Mouse (Mus musculus): ENCODE data around the gene Cic.
"Not testable (repeated sequence)": the region's sequence is repeated elsewhere in the genome, so short reads cannot be mapped to it uniquely, and the experiment has no call there.

Cic gene

GRCm38 (mm10) chr7:25303003-25303684, 35.6 kb downstream of the Cic start:
- no peak for DNase-seq (ENCODE audit: low read depth in 1 of 2, low spot score in 2 of 2)

GRCm38 (mm10) chr7:25303685-25304006, 36.1 kb downstream of the Cic start:
- no peak for DNase-seq (ENCODE audit: low read depth in 1 of 2, low spot score in 2 of 2)

DNA sequence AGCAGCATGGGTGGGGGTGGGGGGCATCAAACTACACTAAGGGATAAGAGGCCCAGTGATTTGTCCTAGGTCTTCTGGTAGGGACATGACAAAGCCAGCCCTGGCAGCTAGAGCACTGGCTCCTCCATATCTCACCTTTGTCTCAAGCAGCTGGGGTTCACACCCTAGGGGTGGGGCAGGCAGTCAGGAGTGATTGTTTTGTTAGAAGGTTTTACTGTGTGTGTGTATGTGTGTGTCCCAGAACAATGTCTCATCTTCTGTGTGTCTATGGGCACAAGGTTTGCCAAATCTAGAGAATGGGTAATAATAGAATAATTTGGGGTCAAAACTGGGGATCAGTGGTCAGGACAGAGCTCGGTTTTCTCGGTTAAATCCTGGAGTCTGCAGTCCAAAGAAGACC, 38.0 kb downstream of the Cic start:
- no peak for DNase-seq (ENCODE audit: low read depth in 1 of 2, low spot score in 2 of 2)

- no peak for DNase-seq (ENCODE audit: low read depth in 1 of 2, low spot score in 2 of 2)
Observed at GRCm38 (mm10) chr7:25305956-25306613, 38.6 kb downstream of the Cic start, which contains the start of gene Tmem145. Gene Tmem145 (plus strand): TSS chr7:25306106.

DNA sequence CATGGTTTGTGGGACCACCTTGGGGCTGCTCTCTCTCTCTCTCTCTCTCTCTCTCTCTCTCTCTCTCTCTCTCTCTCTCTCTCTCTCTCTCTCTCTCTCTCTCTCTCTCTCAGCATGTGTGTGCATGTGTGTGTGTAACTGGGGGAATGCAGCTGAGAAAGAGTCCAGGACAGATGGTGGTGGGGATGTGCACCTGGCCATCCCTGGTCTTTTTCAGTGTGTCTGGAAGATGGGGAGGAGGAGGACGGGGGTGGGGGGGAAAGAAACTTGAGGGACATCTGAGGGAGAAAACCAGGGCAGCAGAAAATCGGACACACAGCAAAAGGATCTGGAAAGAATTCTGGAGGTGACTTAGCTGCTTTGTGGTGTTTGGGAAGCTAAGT, 39.1 kb downstream of the Cic start:
- DNase-seq (ENCODE audit: low read depth in 1 of 2, low spot score in 2 of 2) = no peak

DNA sequence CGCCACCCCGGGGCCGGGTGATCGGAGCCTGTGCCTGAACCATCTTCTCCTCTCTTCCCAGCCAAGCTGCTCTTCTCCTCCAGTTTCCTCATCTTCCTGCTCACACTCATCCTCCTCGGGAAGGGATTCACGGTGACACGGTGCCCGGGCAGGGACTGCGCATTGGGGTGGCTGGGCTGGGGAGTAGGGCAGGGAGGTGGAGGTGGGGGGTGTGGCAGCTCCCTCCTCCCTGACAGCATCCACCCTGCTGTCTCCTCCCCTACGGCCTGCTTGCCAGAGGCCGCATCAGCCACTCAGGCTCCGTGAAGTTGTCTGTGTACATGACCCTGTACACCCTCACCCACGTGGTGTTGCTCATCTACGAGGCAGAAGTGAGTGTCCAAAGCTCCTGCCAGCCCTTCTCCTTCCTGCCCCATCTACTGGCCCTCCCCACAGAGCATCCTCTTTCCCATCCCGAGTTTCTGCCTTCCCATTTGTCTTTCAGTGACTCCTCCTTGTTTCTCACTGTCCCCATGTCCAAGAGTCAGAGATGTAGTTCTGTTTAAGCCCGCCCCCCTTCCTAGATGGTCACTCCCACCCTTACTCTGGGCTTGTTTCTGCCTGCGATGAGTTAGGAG, 41.3 kb downstream of the Cic start:
- no peak for DNase-seq (ENCODE audit: low read depth in 1 of 2, low spot score in 2 of 2)

DNA sequence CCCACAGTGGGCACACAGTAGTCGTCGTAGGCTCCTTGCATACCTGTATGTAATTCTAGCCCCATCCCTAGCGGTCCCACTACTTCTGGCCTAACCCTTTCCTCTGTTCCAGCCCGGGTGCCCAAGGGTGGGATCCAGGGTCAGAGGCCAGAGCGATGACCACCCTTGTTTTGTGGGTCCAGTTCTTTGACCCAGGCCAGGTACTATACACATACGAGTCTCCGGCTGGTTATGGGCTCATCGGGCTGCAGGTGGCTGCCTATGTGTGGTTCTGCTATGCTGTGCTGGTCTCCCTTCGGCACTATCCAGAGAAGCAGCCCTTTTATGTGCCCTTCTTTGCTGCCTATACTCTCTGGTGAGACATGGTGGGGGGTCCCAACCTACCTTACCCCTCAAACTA, 41.9 kb downstream of the Cic start:
- no peak for DNase-seq (ENCODE audit: low read depth in 1 of 2, low spot score in 2 of 2)

GRCm38 (mm10) chr7:25311193-25311592, 43.7 kb downstream of the Cic start:
- no peak for DNase-seq (ENCODE audit: low read depth in 1 of 2, low spot score in 2 of 2)

GRCm38 (mm10) chr7:25313325-25313724, 45.8 kb downstream of the Cic start:
- no peak for DNase-seq (ENCODE audit: low read depth in 1 of 2, low spot score in 2 of 2)

DNA sequence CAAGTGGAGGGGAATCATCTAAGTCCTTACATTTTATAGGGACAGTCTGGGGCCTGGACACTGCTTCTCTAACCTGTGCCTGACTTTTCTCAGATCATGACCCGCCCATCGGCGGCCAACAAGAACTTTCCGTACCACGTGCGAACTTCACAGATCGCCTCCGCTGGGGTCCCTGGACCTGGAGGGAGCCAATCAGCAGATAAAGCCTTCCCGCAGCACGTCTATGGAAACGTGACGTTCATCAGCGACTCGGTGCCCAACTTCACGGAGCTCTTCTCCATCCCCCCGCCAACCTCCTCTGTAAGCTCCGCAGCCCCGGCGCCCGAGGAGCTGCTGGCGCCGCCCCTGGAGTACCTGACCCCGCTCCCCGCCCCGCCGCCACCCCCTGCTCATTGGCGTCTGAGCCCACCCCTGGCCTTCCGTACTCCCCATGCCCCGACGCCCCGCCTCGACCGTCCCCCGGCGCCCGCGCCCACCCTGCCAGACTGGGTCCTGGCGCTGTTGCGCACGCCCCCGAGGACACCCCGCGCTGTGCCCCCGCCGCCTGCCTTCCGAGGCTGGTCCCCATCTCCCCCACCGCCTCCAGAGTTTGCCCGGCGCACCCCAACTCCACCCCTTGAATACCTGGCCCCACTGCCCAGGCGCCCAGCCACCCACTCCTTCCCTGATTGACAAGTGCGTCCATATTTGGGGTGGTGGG, 47.3 kb downstream of the Cic start:
- DNase-seq (ENCODE audit: low read depth in 1 of 2, low spot score in 2 of 2) = no peak

GRCm38 (mm10) chr7:25315306-25316041, 48.0 kb downstream of the Cic start:
- DNase-seq (ENCODE audit: low read depth in 1 of 2, low spot score in 2 of 2) = no peak

DNA sequence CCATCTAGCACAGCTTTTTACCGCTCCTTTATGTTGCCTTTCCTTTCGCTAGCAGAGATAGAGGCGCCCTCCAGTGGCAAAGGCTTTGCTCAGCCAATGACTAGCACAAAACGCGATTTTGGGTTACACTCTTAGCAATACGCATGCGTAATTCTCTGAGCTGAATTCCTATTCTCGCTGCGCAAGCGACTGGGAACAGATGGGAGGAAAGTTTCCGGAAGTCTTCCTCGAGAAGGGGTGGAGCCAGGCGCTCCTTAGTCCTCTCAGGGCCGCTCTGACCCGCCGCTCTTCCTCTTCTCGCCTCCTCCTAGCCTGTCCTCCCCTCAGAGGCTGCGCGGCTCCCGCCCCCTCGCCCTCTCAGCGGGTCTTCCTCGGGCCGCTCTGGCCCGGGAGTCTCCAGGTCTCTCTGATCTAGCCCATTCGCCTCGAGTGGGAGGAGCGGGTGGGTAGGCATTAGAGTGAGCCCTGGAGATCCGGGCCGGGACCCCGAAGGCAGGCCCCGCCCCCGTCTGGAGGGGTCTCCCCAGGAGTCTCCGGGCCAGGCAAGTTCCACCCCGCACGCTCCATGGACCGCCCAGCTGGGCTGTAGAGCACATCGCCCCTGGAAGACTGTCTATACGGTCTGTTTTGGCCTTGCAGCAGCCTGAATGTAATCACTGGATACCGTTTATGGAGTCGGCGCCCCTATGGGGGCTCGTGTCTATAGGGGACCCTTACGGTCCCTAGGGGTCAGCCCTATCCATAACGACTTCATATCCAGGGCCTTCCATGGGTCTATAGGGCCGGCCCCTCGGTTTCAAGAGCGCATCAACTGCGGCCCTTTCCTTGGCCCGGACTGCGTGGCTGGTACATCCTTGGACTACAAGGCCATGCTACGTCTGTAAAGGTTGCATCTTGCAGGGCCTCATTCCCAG, 49.3 kb downstream of the Cic start, which contains the start of gene Megf8:
Megf8 (plus strand) TSS at position 633 of the 914 bp plus-strand sequence.
- peak; percentile 77 to 86 for DNase-seq (ENCODE audit: low read depth in 1 of 2, low spot score in 2 of 2)

DNA sequence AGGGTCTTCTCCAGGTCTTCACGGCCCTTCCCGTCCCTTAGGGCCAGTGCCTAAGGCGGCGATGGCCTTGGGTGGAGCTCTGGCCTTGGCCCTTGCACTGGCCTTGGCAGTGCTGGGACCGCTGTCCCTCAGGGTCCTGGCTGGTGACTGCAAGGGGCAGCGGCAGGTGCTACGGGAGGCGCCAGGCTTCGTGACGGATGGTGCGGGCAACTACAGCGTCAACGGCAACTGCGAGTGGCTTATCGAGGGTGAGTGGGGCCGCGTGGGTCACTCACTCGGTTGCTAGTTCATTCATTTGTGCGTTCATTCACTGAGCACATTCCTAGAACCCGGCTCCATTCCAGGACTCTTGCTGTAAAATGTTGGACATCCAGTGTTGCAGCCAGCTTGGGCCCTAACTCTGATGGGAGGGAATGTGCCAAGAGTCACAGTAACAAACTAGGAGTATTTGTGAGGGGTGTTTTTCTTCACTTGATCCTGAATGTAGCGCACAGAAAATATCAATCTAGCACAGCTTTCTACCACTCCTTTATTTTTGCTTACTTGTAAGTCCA, 50.0 kb downstream of the Cic start:
- DNase-seq (ENCODE audit: low read depth in 1 of 2, low spot score in 2 of 2) = no peak

DNA sequence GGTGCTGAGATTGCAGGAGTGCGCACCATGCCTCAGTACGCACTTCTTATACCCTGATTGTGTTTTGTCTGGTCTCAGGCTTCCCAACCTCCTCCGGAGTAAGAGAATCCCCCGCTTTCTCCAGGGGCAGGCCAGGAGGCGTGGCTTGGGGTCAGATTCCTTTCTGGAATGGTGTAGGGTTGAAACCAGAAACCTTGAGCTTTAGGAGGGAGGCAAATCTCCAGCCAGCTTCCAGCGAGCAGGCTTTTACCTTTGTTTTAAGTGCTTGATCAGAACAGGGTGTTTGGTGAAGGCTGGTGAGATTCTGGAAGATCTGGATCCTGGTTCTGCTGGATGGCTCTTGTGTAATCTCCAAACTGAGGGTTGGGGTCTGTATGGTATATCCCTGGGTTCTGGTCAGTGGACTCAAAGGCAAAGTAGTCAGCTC, 54.6 kb downstream of the Cic start:
- no peak for DNase-seq (ENCODE audit: low read depth in 1 of 2, low spot score in 2 of 2)

DNA sequence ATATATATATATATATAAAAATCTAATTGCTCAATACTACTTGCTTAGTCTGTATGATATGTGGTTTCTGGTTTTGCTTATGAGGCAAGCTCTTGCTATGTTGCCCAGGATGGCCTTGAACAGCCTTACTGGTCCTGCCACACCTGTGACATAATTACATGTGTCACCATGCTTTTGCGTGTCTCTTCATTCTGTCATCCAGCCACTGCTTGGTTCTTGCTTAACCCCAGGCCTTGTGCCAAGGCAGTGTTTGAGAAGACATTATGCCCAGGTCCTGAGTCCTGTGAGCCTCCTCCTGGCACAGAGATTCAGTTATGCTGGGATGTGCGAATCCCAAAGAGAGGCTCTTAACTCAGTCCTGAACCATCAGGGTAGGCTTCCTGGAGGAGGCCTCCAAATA, 55.7 kb downstream of the Cic start:
- no peak for DNase-seq (ENCODE audit: low read depth in 1 of 2, low spot score in 2 of 2)

- DNase-seq (ENCODE audit: low read depth in 1 of 2, low spot score in 2 of 2) = not testable (repeated sequence)
Observed at GRCm38 (mm10) chr7:25325431-25325830, 57.9 kb downstream of the Cic start.

DNA sequence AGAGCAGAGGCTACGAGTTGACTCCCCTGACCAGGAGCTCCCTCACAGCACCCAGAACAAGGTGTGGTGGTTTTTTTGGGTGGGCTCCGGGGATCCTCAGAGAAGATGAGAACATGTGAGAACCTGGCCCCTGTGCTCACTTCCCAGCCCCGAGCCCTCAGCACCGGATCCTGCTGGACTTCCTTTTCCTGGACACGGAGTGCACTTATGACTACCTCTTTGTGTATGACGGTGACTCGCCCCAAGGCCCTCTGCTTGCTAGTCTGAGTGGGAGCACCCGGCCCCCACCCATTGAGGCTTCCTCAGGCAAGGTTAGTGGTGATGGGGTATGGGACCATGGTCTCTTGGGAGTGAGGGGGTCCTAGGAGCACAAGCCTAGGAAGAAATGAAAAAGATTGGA, 58.7 kb downstream of the Cic start:
- DNase-seq (ENCODE audit: low read depth in 1 of 2, low spot score in 2 of 2) = no peak

- DNase-seq (ENCODE audit: low read depth in 1 of 2, low spot score in 2 of 2) = peak; percentile 18 to 44
Observed at GRCm38 (mm10) chr7:25333596-25334307, 66.2 kb downstream of the Cic start.

DNA sequence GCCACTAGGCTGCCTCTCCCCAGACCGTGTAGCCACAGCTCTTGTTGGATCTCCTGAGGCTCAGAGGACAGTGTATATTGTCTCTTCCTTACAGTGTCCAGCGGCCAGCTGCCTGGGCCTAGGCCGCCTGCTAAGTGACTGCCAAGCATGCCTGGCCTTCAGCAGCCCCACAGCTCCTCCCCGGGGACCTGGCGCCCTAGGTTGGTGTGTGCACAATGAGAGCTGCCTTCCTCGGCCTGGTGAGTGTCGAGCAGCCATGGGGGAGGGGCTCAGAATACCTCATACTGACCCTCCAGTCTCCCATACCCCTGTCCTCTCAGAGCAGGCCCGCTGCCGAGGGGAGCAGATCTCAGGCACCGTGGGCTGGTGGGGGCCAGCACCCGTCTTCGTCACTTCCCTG, 67.0 kb downstream of the Cic start:
- no peak for DNase-seq (ENCODE audit: low read depth in 1 of 2, low spot score in 2 of 2)
